Mouse (Mus musculus): ENCODE measurements at regions not wholly inside any gene's neighbourhood (a gene's known extent, or its start where the extent isn't known, plus 50 kb on each side); places are given as distances from the start of the nearest gene placed in this dataset.

DNA sequence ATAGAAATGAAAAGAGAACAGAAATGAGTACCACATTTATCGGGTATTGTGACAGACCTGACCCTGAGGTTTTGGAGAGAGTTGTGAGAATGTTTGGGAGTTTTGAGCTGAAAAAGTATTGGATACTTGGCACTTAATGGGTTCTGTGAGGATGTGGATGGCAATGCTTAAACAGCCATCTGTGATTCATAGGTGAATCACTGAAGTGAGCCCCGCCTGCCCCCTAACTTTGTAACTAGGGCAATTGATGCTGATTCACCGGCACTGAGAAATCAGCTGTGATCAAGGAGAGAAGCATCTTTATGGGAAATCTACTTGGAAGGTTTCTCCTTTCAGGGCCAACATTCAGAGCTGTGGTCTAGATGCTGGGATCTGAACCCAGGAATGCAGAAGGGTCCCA lies 291.9 kb upstream of the Slc35b3 start:
- TF ChIP-seq CTCF (conservative IDR thresholded peaks at IDR 0.05; ENCODE audit: low read length) (no peak), POU5F1 (IDR thresholded peaks at IDR 0.05; ENCODE audit: borderline replicate concordance, low read length) (no peak)

Data from E14TG2a.4 (cell line).